Mouse (Mus musculus): ENCODE data around the gene AC170998.1.

DNA sequence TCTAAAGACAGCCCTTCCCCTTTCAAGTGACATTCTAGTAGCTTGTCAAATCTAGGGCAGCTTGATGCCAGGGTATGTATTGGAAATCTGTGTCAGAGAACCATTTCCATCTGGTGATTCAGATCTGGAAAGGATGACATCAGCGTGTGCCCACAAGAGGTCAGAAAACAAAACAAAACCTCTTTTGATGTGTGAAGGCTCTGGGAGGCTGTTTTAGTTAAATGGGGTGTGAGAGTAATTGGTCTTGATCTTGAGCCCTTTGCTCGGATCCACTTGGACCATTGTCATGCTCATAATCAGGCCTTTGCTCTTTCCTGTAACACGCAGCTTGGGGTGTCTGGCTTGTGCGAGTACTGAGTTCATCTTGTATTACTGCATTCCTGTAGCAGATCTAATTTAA lies 27.6 kb upstream of the AC170998.1 start:
- TF ChIP-seq POLR2A (IDR thresholded peaks at IDR 0.05; ENCODE audit: extremely low read depth, insufficient read depth, low read length) (no peak), CTCF (IDR thresholded peaks at IDR 0.05; ENCODE audit: extremely low read depth, insufficient read depth, low read length) (no peak)

All from cortical plate, adult 2 months (tissue).